Comparison of ENCODE assay signal across 11 mouse cellular contexts in the genomic region with DNA sequence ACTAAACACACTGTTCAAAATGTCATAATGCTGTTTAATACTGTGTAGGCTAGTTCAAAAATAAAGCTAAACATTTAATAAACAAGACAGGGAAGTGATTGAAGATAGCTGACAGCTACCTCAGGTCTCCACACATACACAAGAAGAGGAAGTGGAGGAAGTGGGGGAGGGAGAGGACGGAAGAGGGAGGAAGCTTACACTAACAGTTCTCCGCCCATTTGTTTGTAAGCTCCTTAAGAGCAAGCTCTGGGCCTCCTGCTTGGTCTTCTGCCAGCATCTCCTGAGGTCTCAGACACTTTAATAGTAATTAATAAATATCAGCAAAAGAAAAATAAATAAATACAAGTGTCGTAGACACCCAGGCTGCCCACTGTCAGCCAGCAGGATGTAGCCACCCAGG.
DNase-seq lines count a peak whose midpoint lies in the region; ATAC-seq and TF ChIP-seq lines count a peak whose summit lies in the region.
"Had no signal": no experiment of that assay in that cellular context is flagged by ENCODE, and none has a peak within 500 bp of the region (broad histone marks: within the 10 kb centered on the region; RNA-seq: fewer than 3 reads in every experiment).

No protein-coding gene starts in this region.

- no peaks in the 10 kb centered on the region for H3K9me3 ChIP-seq in lung, postnatal 0 days (ENCODE audit: low read length)
- H3K9me3 ChIP-seq: forebrain, embryonic 13.5 days; neural tube, embryonic 12.5 days had no signal

- ATAC-seq in lung, postnatal 0 days = peak; percentile 92
- no peak for ATAC-seq in erythroid progenitor cell, adult 5-6 weeks (replicated peaks; ENCODE audit: low FRiP score, poor library complexity, severe bottlenecking)
- ATAC-seq: forebrain, embryonic 13.5 days had no signal

- H3K36me3 ChIP-seq in kidney, adult 2 months (ENCODE audit: control insufficient read depth, insufficient read depth, low read length) = no peaks in the 10 kb centered on the region
- H3K36me3 ChIP-seq in lung, postnatal 0 days (ENCODE audit: insufficient read depth, low read length) = no peaks in the 10 kb centered on the region
- H3K36me3 ChIP-seq: neural tube, embryonic 12.5 days had no signal

- no peak for TF ChIP-seq POLR2A in kidney, adult 2 months (IDR thresholded peaks at IDR 0.05; ENCODE audit: low read depth, low read length)

- peak; percentile 14 for DNase-seq in adrenal gland, postnatal 14 days
- DNase-seq in adrenal gland, adult 18-20 months (ENCODE audit: low spot score in 2 of 2) = no peak
- peak; percentile 63 to 73 for DNase-seq in B cell, adult 2 months
- DNase-seq in kidney, adult 2 months = peak; percentile 57
- peak; percentile 74 for DNase-seq in lung, postnatal 0 days (ENCODE audit: low spot score)
- DNase-seq in c-Kit-positive CD71-positive TER-119-positive erythroid progenitor cells, embryonic 14.5 days (ENCODE audit: low spot score) = no peak
- DNase-seq in layer of hippocampus, adult 2 months (ENCODE audit: low spot score in 2 of 2) = no peak

- TF ChIP-seq CTCF in kidney, adult 2 months (conservative IDR thresholded peaks at IDR 0.05; ENCODE audit: insufficient read depth, insufficient read length, low read depth, low read length) = no peak
- TF ChIP-seq CTCF in lung, postnatal 0 days (IDR thresholded peaks at IDR 0.05) = no peak
- no peak for TF ChIP-seq CTCF in layer of hippocampus, adult 2 months (conservative IDR thresholded peaks at IDR 0.05)

- no peak overlapping the region for H3K4me3 ChIP-seq in kidney, adult 2 months (ENCODE audit: insufficient read depth, low read depth, low read length)
- no peak overlapping the region for H3K4me3 ChIP-seq in lung, postnatal 0 days (ENCODE audit: low read depth, low read length)
- no peak overlapping the region for H3K4me3 ChIP-seq in layer of hippocampus, adult 2 months
- H3K4me3 ChIP-seq: forebrain, embryonic 13.5 days; neural tube, embryonic 12.5 days had no signal

- H3K27ac ChIP-seq in kidney, adult 2 months (ENCODE audit: insufficient read depth, low read depth, low read length) = no peak overlapping the region
- no peak overlapping the region for H3K27ac ChIP-seq in lung, postnatal 0 days (ENCODE audit: low read length)
- no peak overlapping the region for H3K27ac ChIP-seq in layer of hippocampus, adult 2 months
- H3K27ac ChIP-seq: forebrain, embryonic 13.5 days; macrophage; neural tube, embryonic 12.5 days had no signal

- H3K27me3 ChIP-seq in kidney, adult 2 months (replicated peaks; ENCODE audit: control insufficient read depth, insufficient read depth, low read length) = no peaks in the 10 kb centered on the region
- no peaks in the 10 kb centered on the region for H3K27me3 ChIP-seq in lung, postnatal 0 days (replicated peaks; ENCODE audit: insufficient read depth, low read length)
- H3K27me3 ChIP-seq: forebrain, embryonic 13.5 days; neural tube, embryonic 12.5 days had no signal

- no peak overlapping the region for H3K9ac ChIP-seq in lung, postnatal 0 days (replicated peaks; ENCODE audit: low read depth)
- H3K9ac ChIP-seq: forebrain, embryonic 13.5 days; neural tube, embryonic 12.5 days had no signal

- no peak overlapping the region for H3K4me2 ChIP-seq in lung, postnatal 0 days (replicated peaks; ENCODE audit: low read depth, low read length)
- H3K4me2 ChIP-seq: forebrain, embryonic 13.5 days; neural tube, embryonic 12.5 days had no signal

- H3K4me1 ChIP-seq in kidney, adult 2 months (ENCODE audit: control insufficient read depth, insufficient read depth, low read length) = no peaks in the 10 kb centered on the region
- H3K4me1 ChIP-seq in lung, postnatal 0 days (ENCODE audit: insufficient read depth, low read depth, low read length) = no peaks in the 10 kb centered on the region
- H3K4me1 ChIP-seq: forebrain, embryonic 13.5 days; neural tube, embryonic 12.5 days had no signal

- WGBS in kidney, adult 2 months = 46% methylated on average over 3 of the region's 3 CpGs
- 25% methylated on average over 3 of the region's 3 CpGs for WGBS in lung, postnatal 0 days

- peak; percentile 61 for TF ChIP-seq EP300 in lung, postnatal 0 days (IDR thresholded peaks at IDR 0.05)

Comparison
In these comparisons a context has a peak if more than half of its experiments do, and no peak if none do; other contexts are left out.
1. DNase-seq: peak in adrenal gland, postnatal 14 days (single experiment), B cell, adult 2 months (2 of 2), kidney, adult 2 months (single experiment) and lung, postnatal 0 days (single experiment); none in adrenal gland, adult 18-20 months (0 of 2), c-Kit-positive CD71-positive TER-119-positive erythroid progenitor cells, embryonic 14.5 days (single experiment) and layer of hippocampus, adult 2 months (0 of 2).